Mouse (Mus musculus) gastrocnemius, postnatal 10 days (tissue): ENCODE measurements at regions not wholly inside any gene's neighbourhood (a gene's known extent, or its start where the extent isn't known, plus 50 kb on each side); places are given as distances from the start of the nearest gene placed in this dataset.

Experiments
- DNase-seq: peaks from one replicate; pipeline ENCODE4 v3.0.0; 2021; ENCODE audit warnings: mixed read lengths

DNA sequence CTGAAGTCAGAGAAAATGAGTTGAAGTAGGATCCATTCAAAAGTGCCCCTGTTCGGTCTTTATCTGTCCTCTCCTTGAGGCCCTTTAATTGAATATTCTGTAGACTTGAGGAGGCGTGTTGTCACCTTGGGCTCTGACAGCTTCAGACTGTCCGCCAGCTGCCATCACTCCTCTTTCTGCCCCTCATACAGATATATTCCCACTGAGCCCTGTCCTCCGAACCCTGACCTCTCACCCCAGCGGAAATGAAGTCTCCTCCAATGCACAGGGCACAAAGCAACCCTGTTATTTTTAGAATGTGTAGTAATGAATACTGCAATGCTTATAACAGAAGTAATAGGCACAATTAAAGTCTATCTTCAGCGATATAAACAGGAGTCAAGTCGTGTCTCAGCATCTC is 117.4 kb upstream of the Gm14444 start:
- DNase-seq = no peak

DNA sequence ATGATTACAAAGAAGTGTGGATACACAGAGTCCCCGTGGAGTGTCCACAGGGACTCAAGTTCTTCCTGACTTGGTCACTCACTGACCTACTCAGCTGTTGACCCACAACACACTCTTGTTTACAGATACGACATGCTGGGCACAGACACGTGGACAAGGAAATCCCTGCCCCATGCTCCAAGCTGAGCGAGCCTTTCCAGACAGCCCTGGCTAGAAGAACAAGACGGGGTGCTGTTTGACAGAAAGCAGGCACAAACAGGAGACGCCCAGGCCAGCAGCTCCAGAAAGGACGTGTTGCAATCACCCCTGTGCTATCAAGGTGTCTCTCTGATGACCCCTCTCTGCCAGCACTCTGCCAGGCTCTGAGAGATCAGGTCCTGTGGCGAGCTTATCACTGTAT is 112.6 kb upstream of the Gm14444 start:
- DNase-seq = no peak

DNA sequence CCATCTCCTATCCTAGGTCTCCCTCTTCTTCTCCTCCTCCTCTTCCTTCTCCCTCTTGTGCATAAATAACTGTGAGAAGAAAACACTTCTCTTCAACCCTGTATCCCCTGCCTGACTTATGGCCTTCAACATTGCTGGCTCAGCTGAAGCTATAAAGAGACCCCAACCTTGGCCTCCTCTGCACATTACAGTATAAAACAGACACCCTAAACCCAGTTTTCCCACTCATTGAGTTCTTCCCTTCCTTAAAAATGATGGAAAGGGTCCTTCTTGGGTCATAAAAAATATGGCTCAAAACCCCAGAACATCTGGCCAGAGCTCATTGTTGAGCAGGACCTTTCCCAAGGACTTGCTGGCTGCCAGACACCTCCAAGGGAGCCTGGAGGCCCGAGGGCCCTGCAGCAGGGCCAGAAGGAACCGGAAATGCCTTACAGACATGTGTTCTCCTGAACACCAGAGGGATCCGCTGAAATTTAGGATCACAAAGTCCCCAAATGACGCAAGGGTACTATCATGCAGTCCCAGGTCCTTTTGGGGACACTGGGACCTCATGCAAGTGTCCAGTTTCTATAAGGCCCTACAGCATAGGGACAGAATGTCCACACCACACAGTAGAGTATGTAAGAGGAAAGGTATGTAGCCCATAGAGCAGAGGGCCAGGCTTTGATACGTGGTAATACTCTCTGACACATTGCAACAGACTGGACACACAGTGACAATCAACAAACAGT is 109.9 kb upstream of the Gm14444 start:
- no peak for DNase-seq

DNA sequence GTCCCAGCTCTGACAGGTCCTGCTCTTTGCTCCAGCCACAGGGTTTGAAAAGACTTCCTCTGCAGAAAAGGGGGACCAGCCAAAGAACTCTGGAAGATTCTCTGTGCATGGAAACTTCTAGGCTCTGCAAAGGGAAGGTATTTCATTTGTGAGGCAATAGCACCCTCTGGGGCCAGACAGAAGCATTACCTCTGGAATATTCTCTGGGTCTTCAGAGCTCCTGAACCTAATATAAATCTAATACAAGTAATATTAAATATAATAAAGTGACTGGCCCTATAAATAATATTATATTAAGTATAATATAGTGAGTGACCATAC is 109.4 kb upstream of the Gm14444 start:
- DNase-seq = peak; percentile 67

DNA sequence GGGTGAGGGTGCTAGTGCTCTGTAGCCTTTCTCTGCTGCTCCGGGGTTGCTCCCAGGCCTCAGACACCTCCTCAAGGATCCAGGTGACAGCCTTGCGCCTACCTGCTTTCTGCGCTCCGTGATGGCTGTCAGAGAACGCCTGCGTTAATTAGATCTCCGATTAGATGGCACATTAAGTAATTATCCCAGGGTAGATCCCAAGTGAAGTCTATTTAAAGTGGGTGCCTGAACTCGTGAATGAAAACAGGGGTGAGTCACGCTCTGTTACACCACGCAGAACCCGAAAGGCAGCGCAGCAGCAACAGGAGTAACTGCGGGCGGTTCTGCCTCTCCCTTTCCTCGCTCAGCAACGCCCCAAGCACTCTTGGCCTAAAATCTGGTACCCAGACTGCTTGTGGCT is 108.2 kb upstream of the Gm14444 start:
- DNase-seq = no peak

DNA sequence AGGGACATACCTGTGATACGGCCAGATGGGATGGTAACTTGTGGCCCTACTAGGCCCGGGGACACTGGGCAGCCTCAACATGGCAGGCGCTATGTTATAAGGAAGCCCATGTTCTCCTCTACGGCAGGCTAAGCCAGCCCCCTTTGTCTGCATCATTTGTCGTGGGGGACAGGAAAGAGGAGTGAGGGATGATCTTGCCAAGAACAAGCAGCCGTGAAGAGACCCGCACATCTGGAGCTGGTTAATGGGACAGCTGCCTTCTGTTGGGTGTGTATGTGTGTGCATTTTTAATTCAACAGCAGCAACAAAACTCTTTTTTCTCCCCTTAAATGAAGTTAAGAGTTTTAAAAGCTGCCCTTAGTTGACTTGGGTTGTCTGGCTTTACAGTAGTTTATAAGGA is 106.4 kb upstream of the Gm14444 start:
- DNase-seq = no peak

DNA sequence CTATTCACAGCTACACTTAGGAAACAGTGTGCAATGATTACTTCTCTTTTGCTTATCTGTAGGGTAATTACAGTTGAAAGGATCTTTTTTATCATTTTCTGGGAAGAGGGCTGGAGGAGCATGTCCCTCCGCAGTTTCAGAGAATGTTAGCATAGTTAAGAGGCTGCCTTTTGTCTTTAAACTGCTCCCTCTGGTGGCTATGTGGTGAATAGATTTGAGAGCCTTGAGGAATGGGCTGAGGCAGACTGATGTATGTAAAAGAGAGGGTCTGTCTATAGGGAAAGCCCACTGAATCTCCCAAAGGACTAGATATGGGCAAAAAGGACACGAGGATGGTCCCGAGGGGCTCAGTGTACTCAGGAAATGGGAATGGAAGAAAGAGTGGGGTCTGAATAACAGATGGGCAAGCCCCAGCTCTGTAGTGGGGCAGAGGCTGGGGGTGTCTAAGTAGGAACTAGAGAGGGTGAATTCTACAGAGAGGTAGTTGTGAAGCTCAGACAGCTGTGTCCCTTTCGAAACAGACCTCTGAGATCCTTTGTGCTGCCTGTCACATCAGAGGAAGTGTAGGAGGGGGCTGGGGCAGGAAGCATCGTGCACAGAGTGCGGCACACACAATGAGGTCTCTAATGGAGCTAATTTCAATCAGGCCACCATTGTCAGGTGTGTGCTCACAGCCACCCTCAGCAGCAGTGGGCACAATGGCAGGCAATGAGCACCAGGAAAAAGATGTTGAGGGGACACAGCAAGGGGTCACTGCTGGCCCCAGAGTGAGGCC is 104.0 kb upstream of the Gm14444 start:
- no peak for DNase-seq

DNA sequence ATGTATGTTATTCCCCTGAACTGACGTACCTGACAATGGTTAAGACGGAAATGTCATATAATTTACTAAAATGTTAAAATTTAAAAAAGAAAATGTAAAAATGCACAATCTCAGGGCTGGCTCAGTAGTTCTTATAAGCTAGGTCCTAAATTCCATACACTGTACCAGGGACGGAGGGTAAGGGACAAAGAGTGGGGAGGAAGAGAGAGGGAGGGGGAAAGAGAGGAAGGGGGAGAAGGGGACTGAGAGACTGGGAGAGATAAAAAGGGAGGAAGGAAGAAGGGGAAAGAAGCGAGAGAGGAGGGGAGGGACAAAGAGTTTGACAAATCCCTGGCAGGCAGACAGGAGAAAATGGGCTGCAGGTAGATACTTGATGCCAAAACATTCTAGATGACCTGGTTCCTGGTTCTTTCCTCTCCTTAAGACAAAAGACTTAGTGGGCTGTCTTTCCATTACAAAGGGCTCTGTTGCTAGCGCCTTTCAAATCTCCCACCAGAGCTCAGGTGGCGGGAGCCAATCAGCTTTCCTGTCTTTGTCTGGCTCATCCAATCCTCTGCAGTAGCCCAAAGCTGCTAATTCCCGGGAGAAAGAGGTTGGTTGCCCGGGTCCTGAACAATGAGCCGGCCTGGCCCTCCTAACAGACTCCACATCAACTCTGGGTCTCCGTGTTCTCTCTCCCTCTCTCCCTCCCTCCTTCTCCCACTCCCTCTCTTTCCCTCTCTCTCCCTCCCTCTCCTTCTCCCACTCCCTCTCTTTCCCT is 92.7 kb upstream of the Gm14444 start:
- no peak for DNase-seq

DNA sequence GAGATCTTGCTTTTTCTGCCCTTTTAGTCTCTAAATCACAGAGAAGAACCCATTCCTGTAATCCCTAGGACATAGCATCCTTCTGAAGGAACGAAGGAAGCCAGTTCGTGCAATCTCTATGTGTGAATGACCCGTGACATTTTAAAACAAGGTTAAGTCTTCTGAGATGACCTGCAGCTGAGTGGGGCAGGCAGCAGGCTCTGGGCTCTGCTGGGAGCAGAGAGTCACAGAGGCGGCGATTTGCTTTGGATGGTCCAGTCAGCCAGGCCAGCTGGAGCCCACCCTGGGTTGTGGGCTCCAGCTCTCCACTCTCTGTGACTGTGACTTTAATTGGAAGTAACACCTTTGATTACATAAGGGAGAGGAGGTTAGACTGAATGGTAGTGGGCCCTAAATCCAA is 92.1 kb upstream of the Gm14444 start:
- DNase-seq = no peak

DNA sequence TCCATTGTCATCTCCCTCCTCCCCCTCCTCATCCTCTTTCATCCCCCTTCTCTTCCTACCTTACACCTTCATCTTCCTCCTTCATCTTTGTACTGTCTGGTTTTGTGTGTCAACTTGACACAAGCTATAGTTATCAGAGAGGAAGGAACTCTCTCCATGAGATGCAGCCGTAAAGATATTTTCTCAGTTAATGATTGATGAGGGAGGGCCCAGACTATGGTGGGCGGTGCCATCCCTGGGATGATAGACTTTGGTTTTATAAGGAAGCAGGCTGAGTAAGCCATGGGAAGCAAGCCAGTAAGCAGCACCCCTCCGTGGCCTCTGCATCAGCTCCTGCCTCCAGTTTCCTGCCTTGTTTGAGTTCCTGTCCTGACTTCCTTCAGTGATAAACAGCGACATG is 87.8 kb upstream of the Gm14444 start:
- no peak for DNase-seq

DNA sequence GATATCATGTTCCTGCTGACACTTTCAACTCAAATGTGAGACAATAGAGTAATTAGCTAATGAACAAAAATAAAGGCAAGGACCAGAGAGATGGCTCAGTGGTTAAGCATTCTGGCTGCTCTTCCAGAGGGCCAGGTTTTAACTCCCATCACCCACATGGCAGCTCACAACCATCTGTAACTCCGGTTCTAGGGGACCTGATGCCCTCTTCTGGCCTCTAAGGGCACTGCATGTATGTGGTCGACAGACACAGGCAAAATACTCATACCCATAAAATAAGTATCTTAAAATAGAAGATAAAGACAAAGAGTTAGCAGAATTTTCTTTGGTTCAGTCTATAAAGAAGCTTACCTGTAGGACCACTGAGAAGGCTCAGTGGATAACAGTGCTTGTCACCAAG is 80.3 kb upstream of the Gm14444 start:
- DNase-seq = no peak

DNA sequence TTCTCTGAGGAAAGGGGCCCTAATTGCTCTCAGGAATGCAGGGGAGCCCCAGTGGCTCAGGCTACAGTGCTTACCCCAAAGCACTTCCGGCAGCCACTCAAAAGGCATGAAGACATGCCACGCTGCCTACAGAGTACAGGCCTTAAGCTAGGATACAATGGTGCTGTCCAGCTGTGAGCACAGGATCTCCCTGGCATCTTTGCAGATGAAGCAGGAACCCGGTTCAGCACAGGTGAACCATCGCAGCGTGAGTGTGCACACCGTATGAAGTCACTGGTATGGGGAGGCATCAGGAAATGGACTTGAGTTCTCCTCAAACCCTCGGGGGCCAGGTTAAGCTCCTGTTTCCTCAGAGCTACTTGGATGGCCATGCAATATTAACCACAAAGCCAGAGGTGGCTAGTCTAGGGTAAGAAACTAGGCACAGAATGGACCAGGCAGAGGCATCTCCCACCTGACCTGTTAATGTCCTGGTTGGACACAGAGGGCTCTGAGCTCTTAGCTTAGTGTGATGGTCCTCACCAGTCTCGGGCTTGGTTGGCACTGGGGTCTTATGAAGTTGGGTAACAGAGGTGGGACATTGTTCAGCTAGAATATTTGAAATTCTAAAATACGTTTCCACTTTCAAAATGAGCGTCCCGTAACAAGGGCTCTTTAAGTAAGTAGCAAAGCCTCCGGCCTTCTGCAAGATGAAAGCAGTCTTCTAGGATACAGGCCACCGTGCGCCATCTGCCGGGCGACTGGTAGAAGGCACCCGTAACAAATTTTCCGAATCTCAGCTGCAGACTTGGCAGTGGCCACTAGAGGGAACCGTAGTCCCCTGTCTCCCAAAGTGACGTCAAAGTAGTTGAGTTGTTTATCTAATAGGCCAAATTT is 77.7 kb upstream of the Gm14444 start:
- DNase-seq = peak; percentile 80

DNA sequence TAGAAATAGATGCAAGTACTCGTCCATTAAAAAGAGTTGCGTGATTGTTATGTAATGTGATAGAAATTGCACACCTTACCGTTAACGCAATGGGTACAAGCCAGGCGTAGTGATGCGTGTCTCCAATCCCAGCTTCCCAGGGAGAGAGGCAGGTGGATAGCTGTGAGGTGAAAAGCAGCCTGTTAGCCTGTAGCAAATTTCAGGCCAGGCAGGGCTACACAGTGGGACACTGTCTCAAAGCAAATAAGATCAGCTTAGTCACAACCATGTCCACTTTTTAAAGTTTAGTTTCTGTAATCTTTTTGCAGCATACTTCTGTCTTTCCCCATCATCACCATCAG is 77.1 kb upstream of the Gm14444 start:
- DNase-seq = no peak

DNA sequence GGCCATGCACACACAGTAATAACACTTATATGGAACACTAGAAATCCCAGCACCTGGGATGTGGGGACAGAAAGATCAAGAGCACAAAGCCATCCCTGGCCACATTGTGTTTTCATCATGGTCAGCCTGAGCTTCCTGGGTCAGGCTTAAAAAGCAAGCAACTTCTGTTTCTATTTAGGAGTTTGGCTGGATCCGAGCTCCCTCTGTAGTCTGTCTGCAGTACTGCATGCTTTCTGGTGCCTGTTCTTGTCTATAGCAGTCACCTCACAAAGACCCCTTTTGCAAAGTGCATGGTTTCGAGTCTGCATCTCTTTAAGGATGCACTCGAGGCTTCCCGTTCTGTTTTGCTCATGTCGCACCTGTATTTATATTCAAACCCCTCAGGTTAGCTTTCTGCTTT is 73.4 kb upstream of the Gm14444 start:
- peak; percentile 26 for DNase-seq

DNA sequence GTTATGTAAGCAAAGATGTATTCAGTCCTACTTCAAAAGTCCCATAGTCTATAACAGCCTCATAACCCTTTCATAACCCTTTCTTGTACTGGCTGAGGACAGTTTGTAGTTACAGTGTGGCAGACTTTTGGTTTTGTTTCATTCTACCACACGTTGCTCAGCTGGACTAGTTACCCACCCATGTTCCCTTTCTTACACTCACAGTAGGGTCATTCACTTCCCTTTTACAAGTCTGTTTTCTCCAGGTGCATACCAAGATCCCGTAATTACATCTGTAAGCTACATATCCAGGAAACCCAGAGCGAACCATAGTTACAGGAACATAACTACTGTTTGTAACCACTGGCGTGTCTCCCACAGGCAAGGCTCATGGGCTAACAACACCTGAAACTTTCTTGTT is 72.1 kb upstream of the Gm14444 start:
- DNase-seq = no peak

DNA sequence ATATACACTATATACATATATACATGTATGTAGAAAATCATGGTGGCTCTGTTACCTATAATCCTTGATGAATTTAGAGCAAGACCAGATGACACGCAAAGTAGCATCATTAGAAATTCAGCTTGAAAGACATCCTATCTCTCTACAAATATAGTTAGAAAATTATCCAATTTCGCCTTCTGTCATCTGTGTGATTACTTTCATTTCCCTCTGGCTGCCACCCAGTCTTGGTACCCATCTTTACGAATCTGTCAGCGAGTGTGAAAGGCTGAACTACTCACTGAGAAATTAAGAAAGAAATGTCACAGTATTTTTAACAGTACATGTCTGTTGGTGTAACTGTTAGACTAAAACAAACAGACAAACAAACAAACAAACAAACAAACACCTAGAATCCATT is 67.8 kb upstream of the Gm14444 start:
- DNase-seq = no peak

DNA sequence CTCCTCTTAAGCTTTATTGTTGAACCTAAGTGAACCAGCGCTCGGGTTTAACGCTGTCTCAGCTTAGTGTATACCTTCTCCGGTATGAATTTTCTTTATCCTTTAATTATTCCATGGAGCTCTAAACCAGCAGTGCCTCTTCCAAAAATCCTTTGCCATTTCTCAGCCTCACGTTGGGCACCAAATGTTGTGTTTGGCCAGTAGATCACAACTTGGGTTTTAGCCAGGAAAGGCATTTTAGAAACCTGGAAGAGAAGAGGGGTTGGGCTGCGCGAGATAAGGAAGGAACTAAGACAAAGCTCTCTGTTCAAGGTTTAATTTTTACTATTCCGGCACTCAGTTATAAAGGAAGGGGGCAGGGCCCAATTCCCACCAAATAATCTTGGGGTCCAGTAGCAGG is 61.9 kb upstream of the Gm14444 start:
- DNase-seq = no peak
